Mouse (Mus musculus) kidney, embryonic 14.5 days (tissue): ENCODE results near the gene Gm2030. TPM values are rescaled to one million over a fixed set of nuclear protein-coding genes. Genes with fewer than 3 reads are reported as not detected.
"Not testable (repeated sequence)": the region's sequence is repeated elsewhere in the genome, so short reads cannot be mapped to it uniquely, and the experiment has no call there.

Experiments used
- ATAC-seq: fragments of 200-750 bp; cut with Nextera tagmentation; 2 replicates; pipeline ENCODE4 v1.8.0; 2017; ENCODE audit warnings: moderate number of reproducible peaks, mild to moderate bottlenecking, moderate TSS enrichment, moderate library complexity; ENCODE audit not compliant: low FRiP score, low TSS enrichment
- H3K27ac ChIP-seq: fragments of 300-500 bp; sonication (generic); 2 replicates; pipeline ENCODE4 v1.5.1; 2014; ENCODE audit warnings: low read depth, mild to moderate bottlenecking, low read length, moderate library complexity, mixed read lengths
- H3K27me3 ChIP-seq: fragments of 300-500 bp; sonication (generic); 2 replicates; pipeline ENCODE4 v1.6.1; 2014; ENCODE audit warnings: mild to moderate bottlenecking, low read length; ENCODE audit not compliant: control insufficient read depth, insufficient read depth
- H3K36me3 ChIP-seq: fragments of 300-500 bp; sonication (generic); 2 replicates; pipeline ENCODE4 v1.6.1; 2014; ENCODE audit warnings: low read length, mixed read lengths; ENCODE audit not compliant: control insufficient read depth, insufficient read depth
- H3K4me1 ChIP-seq: fragments of 300-500 bp; sonication (generic); 2 replicates; pipeline ENCODE4 v1.6.1; 2014; ENCODE audit warnings: low read length, mixed read lengths; ENCODE audit not compliant: control insufficient read depth, insufficient read depth
- H3K4me2 ChIP-seq: fragments of 300-500 bp; sonication (generic); replicated peaks from 2 replicates; pipeline ENCODE4 v1.6.1; 2014; ENCODE audit warnings: low read depth, mild to moderate bottlenecking, low read length
- H3K4me3 ChIP-seq: fragments of 300-500 bp; sonication (generic); 2 replicates; pipeline ENCODE4 v1.5.1; 2014; ENCODE audit warnings: mild to moderate bottlenecking, low read length
- H3K9ac ChIP-seq: fragments of 300-500 bp; sonication (generic); 2 replicates; pipeline ENCODE4 v1.6.1; 2014; ENCODE audit warnings: low read depth, mild to moderate bottlenecking, low read length, moderate library complexity
- H3K9me3 ChIP-seq: fragments of 300-500 bp; sonication (generic); 2 replicates; pipeline ENCODE4 v1.6.1; 2016; ENCODE audit warnings: low read length; ENCODE audit not compliant: control insufficient read depth
- WGBS: fragments of 180-500 bp; shearing (Covaris S2); extraction: QIAGEN DNeasy Blood & Tissue Kit; methylation state at CpG from one replicate; pipeline ENCODE4 v1.1.7; 2014; 5-methylcytosine and 5-hydroxymethylcytosine counted together
- polyA plus RNA-seq: library from polyadenylated mRNA; unstranded; fragments of >200 nt; fragmentation: Nextera tagmentation; extraction: Ambion mirVana; gene quantifications from 2 replicates; pipeline ENCODE4 v1.2.1, GENCODE M21; 2014

The Gm2030 gene
- not detected in 2 replicates for polyA plus RNA-seq

GRCm38 (mm10) chrX:26309944-26310343 is at the start of gene Gm2030:
Gene Gm2030 (minus strand): TSS chrX:26310044.
- not testable (repeated sequence) for H3K9ac ChIP-seq, H3K36me3 ChIP-seq, ATAC-seq, H3K27me3 ChIP-seq, H3K27ac ChIP-seq, H3K4me3 ChIP-seq, H3K9me3 ChIP-seq, H3K4me2 ChIP-seq, H3K4me1 ChIP-seq
- 73% methylated on average over 3 of the region's 4 CpGs for whole genome bisulfite sequencing

Other genes starting within 250 kb of the Gm2030 start
- gene Gm2012, start 78.7 kb downstream of the Gm2030 start, polyA plus RNA-seq = not detected in 2 replicates
- gene Slx, start 235.5 kb upstream of the Gm2030 start, polyA plus RNA-seq = not detected in 2 replicates